Mouse (Mus musculus) cerebral cortex, adult 2 months (tissue): ENCODE results near the gene Snrnp25.

Experiments used
- WGBS: fragments of 180-500 bp; shearing (Covaris S2); methylation state at CpG from one replicate; pipeline ENCODE4 v1.1.7; 2018; 5-methylcytosine and 5-hydroxymethylcytosine counted together

Gene Snrnp25

DNA sequence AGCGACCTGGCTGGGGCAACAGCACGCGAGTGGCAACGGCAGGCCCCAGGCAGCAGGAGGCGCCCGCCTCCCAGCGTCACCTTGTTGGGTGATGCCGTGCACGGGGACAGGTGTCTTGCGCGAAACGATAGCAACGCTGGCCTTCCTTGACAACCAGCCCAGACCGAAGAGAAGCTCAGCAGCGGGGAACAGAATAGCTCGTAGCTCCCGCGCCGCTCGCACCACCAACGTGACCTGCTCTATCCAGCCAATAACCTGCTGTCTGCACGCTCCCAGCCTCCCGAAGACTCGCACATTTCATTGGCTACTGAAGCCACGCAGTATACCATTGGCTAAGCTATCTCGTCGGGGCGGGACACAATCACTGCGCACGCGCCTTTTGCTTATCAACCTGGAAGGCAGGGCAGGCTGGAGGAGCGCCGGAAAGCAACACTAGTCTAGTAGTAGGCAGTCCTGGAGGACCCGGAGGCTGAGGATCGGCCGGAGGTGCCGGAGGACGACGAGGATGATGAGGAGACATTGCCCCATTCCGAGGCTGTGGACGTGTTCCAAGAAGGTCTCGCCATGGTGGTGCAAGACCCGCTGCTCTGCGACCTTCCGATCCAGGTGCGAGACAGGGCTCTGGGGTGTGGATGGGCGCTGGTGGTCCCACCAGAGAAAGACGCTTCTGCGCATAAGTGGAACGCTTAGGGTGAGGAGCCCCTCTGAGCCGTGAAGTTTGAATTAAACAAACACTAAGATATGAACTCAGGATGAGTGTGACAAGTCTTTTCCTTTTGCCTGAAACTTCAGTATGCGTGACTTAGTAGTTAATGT lies at the start of gene Snrnp25:
Snrnp25 (plus strand) TSS at position 358 of the 816 bp plus-strand sequence.
- WGBS, result under 1% methylated on average over 52 of the region's 52 CpGs

DNA sequence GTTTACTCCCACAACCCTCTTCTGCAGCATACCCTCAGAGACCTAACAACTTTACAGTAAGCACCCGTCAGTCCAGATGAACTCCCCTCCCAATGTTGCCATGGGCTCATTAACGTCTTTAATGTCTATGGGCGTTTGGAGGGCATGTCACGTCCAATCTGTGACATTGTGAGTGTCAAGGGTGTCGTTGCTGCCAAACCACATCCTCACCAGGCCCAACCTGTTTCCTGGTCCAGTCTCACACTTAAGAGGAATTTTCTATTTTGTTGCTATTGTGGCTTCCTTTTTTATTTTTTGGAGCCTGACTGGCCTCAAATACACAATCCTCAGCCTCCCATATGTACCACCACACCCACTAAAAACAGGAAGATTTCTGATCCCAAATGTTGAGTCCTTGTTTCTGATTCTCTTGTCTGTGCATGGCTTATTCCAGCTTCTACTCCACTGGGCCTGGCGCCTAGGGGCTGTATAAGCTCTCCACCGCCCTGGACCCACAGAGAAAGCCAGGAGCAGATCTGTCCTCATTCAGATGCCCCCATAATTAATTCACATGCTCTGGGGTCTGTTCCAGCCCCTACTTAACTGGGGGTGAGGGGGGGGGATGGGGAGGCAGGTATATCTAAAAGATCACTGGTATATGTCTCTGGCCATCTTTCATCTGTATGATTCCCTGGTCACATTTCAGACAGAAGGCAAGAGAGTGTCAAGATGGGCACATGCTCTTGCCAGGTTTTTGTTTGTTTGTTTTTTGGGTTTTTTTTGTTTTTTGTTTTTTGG lies 48.2 kb upstream of the Snrnp25 start:
- 77% methylated on average over 7 of the region's 7 CpGs for WGBS

DNA sequence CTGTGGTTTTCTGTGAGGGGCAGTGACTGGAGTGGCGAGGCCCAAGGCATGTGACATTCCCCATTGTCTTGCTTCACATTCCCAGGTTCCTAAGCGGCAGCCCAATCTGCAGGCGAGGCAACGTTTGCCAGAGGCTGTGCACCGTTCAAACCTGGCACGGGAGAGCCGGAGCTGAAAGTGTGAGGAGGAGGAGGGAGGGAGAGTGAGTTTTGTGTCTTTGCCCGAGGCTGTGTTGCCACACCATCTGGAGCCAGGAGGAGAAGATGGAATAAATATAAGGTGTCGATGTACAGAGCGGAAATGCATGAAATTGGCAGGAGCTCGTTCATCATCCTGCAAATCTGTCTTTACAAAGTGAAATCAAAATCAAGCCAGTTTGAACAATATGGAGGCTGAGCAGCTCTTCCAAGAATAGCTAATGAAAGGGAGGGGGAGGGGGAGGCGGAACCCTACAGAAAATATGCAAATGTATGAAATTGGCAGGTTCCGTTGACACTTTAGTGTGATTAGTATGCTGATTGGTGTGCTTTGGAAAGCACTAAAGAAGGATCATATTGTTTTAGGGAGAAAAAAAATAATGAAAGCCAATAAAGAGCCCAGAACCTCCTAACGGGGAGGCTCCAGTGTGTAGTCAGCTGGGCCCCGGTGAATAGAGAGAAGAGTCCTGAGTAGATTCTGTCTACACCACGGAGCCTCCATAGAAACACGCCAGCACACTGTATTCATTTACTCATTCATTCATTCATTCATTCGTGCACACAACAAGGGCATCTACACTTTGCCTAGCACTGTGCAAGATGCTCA lies 47.2 kb upstream of the Snrnp25 start:
- WGBS, result 18% methylated on average over 18 of the region's 18 CpGs

DNA sequence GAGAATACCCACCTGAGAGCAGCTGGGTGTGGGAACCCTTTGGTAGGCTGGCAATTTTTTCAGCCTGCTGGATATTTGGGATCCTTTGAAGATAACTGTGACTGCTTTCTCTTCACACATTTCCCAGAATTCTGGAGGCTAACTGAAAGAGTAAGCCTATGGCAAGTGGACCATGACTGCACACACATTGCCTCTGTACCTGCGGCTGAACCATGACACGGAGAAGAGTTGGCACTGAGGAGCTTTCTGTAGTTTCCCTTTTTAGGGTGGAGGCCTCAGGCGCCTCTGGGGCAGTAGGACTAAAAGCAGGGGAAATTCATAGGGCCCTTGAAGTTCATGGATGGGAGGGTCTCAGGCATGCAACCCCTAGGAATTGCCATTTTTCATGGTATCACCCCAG lies 46.0 kb upstream of the Snrnp25 start:
- 94% methylated on average over 3 of the region's 3 CpGs for WGBS

DNA sequence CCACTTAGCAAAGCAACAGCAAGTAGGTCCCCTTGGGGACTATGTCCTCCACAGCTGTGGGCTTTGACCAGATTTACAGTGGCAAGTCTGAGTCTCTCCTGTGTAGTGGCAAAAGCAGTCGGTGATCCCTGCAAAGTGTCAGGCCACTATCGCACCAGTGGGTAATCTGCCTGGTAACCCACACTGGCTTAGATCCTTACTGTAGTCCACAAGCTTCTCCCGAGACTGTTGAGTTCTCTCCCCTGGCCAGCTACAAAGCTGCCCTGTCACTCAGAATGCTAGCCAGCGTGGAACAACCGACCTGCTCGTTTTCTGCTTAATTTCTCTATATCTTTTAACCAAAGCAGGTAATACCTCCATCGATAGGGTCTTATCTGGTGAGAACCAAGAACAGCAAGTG lies 44.9 kb upstream of the Snrnp25 start:
- 88% methylated on average over 7 of the region's 7 CpGs for WGBS

DNA sequence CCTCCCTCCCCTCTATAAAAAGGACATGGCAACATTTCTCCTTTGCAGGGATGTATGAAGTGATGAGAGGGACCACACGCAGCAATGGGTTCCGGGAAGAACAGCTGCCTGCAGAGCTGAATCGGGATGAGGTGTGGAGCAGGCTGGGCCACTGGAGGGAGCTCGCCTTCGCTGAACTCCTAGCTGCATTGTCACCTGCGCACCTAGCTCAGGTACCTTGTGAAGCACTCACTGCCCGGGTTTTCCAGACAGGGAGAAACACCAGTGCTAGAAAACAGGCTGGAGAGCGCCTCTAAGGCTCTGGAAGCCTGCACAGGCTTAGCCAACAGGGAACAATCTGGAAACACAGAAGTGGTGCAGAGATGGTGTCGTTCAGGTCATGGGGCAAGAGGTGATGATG lies 43.7 kb upstream of the Snrnp25 start:
- WGBS, result 13% methylated on average over 9 of the region's 9 CpGs

DNA sequence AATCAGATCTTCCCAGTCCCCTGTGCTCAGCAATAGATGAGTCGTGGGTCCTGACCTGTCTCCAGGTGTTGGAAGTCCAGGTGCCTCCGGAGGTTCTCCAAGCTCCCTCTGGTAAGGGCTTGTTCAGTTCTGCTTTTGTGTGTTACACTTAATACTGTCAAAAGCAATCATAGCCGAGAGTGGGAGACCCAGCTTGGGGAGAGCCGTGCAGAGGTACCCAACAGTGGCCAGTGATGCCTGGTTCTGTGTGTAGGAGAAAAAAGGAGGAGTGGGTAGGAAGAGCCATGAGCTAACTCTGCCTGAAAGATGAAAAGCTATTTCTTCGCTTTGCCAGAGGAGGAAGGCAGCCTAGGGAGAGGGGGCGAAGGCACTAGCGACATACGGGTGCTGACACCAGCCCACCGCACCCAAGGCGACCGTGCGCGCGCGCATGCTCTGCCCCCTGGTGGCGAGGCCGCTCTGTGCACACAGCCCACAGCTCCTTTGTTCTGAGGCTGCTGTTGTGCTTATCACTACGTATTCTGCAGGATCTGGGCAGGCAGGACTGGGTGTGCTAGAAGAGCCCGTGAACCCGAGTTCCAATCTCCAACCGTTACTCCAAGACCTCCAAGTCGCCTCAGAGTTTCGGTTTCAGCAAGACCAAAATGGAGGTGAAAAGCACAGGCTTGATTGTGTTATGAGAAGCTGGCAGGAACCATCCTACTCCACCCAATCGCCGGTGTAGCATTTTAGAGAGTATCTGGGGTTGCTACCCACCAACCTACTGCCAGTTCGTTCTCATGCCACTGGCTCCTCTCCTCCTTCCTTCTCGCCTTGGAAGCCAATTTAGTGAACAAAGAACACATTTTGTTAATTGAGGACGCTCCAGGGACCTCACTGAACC lies 43.1 kb upstream of the Snrnp25 start:
- WGBS, result 6% methylated on average over 28 of the region's 28 CpGs

DNA sequence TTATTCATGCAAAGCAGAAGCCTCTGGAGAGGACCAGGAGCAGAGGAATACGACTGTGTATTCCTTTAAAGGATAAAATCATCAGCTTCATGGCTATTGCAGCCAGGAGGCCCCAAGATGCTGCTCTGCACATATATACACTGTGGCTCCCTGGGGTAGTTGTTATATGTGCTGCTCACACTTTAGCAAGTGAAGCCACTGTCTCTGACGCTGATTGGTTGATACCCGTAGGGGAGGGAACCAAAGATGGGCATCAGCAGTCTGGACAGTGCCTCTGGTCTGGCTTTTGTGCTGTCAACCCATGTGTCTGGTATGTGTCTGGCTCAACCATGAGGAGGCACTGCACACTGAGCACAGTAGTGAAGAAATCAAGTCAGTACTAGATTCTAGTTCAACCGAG lies 38.5 kb upstream of the Snrnp25 start:
- WGBS, result 87% methylated on average over 4 of the region's 4 CpGs

DNA sequence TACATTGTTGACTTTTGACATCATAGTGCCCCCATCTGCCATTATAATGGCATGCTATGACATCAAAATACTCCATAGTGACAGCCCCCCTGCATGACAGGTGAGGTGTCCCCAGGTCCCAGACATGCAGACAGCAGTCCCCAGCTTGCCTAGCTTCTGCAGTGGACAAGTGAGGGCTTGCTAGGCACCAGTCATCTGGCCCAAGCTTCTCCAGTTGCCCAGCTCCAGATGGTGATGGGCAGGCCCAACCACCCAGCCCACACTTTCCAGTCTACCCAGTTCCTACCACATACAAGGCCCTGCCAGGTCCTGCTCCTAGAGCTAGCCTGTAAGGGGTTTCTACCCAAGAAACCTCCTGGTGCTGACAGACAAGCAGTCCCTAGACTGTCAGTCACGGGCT lies 26.7 kb upstream of the Snrnp25 start:
- 82% methylated on average over 1 of the region's 1 CpGs for WGBS

DNA sequence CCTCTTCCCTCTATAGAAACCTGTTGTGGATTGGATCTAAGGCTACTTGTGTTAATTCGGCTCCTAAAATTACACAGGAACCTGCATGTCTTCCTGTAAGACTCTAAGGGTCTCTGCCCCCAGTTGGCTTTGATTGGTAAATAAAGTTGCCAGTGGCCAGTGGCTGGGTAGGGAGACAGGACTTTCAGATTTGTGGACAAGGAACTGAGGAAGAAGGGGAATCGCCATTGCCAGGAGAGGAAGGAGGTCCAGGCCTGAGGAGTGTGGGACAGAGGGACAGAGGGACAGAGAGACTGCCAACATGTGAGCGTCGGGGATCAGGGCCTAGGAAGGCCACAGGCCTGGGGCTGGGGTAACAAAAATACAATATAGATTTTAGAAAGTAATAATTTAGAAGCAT lies 24.0 kb upstream of the Snrnp25 start:
- WGBS, result 91% methylated on average over 4 of the region's 4 CpGs

DNA sequence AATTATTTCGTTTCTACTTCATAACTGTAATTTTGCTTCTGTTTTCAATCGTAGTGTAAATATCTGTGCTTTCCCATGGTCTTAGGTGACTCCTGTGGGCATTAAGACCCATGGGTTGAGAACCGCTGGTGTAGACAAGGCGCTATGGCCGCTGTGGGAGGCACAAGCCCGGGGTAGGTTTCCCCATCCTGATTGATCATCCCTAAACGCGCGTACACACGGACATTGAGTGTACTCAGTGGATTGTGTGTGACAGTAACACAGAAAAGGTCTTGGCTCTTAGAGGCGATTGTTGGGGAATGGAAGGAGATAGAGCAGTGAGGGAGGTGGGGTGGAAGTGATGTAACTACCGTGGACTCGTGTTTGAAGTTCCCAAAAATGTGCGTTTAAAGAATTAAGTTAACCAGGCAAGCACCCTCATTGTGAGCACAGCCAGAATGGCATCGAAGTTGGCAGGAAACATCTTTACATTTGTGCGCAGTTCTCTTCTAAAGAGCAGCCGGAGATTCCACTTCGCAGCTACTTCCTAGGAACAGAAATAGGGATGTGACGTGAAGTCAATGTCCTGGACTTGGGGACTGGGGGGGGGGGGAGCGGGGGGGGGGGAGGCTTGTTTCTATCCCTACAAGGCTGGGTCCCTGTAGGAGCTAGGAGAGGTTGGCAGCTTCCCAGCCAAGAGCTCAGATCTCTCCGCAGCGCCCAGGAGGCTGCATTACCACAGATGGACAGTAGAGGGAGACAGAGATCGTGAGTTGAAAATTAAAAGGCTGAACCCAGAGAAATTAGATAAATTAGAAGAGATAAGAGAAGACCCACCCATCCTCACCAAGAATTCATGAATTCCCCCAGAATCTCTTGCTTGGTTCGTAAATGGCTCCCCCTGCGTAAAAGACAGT lies 23.0 kb upstream of the Snrnp25 start:
- 31% methylated on average over 25 of the region's 25 CpGs for WGBS

DNA sequence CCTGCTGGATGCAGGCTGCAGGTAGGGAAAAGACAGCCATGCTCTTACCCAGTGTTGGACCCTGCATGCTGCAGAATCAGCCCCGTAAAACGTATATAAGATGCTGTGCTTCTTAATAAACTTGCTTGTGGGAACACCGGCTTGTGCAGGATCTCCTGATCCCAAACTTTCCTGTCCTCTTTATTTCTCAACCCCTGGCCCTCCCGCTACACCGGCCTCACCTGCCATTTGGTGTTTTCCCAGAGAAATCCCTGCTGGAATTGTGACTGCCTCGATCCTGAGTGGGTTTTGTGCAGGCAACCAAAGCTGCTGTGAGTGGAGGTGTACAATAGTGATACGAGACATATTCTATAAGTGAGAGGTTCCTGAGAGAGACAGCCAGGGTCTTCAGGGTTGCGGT lies 20.7 kb upstream of the Snrnp25 start:
- 92% methylated on average over 8 of the region's 8 CpGs for WGBS

DNA sequence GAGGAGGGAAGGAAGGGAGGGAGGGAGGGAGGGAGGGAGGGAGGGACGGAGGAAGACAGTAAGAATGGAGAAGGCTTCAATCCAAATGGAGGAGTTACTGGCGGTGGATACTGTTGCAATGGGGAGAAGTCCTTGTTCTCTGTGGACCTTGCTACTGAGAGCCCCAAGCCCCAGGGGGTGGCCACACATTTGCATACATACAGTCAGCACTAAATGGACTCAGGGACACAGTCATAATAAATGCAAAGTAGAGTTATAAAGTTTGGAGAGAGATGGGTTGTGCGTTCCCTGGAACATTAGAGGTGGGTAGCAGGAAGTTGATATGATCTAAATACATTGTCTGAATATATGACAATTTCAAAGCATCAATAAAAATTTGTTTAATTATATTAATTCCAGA lies 19.2 kb upstream of the Snrnp25 start:
- 75% methylated on average over 3 of the region's 3 CpGs for WGBS

DNA sequence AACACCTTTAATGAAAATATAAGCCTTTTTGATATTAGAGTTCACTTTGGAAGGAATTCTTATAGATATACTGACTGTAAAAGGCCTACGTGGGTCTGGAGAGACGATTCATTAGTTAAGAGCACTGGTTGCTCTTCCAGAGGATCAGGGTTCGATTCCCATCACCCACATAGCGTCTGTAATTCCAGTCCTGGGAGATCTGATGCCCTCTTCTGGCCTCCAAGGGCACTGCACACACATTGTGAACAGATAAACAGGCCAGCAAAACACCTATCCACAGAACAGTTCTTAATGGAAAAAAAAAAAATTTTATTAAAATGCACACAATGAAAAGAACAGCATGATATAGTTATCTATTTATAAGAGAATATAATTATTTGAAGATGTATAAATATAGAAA lies 18.0 kb upstream of the Snrnp25 start:
- 89% methylated on average over 4 of the region's 4 CpGs for WGBS

DNA sequence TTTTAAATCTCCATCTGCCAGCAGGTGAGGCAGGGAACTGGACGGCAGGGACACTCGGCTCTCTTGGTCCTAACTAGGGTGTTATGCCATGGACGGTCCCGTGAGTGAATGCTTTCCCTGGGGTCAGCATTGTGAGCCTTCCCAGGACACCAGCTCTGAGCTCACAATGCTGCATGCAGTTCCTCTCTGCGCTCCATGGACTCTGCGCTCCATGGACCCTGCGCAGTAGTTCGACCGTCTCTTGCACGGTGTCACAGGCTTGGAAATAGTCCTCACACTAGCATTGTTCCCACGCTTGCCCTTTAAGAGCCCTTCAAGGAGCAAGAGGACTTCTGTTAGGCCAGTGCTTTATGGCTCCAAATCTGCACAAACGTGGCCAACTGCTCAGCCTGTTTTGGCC lies 16.3 kb upstream of the Snrnp25 start:
- 91% methylated on average over 12 of the region's 12 CpGs for WGBS

DNA sequence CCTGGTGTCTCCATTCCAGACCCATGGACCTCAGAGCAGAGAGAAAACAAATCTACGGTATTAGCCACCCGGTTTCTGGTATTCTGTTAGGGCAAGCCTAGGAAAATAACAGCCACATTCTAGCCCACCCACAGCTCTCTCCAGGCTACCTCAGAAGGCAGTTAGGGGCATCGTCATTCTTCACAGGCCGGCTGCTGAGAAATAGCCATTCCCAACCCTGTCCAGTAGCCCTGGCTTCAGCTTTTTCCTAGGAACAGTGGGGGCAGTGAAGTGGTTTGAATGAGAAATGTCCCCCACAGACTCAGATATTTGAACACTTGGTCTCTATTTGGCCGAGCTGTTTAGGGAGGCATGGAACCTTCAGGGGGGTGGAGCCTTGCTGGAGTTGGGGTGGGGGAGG lies 15.8 kb upstream of the Snrnp25 start:
- WGBS, result 86% methylated on average over 5 of the region's 5 CpGs

DNA sequence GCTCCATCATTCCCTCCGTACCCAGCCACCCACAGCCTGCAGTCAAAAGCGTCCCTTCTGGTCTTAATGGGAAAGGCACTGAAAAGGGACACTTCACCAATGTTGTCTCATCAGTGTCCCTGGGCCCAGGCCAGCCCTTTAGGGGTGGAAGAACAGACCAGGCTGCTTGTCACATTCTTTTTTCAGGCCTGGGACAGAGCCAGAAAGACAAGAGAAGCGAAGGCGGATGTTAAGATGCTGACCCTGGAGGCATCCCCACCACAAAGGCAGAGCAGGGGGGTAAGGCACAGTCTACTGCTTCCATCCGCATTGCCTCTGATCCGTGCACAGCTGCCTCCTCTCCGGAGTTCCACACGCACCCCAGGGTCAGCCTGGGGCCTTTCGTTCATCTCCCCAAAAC lies 15.1 kb upstream of the Snrnp25 start:
- 81% methylated on average over 9 of the region's 9 CpGs for WGBS

DNA sequence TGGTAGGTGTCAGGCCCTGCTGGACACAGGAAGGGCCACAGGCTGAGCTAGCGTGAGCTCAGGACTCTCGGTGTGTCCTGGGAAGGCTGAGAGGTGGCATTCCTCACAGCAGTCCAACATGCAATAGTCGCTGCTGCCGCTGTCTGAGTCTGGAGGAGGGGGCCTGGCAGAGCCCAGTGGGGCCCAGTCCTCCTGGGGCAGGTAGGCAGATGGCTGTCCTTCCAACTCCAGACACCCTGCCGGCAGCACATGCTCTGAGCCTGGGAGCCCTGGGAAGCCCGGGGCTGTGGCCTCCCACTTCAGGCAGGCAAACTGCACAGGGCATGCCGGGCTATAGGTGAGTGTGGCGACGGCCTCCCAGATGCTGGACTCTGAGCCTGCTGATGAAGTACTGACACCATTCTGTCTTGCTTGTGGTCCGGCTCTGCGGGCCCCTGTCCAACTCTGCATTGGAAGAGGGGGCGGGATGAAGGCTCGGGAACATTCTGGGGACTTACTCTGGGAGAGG lies 14.6 kb upstream of the Snrnp25 start:
- WGBS, result 83% methylated on average over 13 of the region's 13 CpGs

DNA sequence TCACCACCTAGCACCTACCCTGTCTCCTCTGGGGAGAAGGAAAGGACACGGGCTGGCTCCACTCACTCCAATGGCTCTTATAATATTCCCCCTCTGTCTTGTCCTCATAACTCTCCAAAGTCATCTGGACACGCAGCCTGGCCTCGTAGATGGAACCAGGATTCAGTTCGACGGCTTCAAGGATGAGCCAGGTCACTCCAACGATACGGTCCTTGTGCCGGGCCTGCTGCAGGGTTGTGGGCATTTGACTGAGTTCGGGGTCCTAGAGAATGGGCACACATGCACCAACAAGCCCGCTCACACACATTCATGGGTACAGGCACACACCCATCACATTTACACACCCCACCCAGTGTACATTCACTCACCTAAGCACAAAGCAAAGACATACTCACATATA lies 12.1 kb upstream of the Snrnp25 start:
- 96% methylated on average over 10 of the region's 10 CpGs for WGBS

DNA sequence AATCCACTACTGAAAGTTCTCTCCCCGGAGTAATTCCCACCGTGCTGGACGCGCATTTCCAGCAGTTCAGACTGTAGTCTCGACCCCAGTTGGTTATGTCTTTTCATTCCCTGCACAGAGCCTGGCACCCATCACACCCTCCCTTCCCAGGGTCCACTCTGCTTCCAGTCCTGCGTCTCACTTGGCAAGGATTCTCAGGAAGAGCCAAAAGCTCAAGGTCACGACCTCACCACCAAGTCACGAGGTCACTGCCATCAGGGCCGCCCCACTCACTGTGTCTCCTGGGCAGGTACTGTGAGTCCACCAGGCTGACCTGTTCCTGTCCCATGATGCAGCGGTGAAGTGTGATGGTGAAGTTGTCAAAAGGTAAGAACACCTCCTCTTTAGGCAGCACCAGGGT lies 11.1 kb upstream of the Snrnp25 start:
- WGBS, result 88% methylated on average over 10 of the region's 10 CpGs
